Mouse (Mus musculus): ENCODE data around the gene Add2. TPM values are rescaled to one million over a fixed set of nuclear protein-coding genes. Genes with fewer than 3 reads are reported as not detected.
"Not testable (repeated sequence)": the region's sequence is repeated elsewhere in the genome, so short reads cannot be mapped to it uniquely, and the experiment has no call there.

Gene Add2
- polyA plus RNA-seq (2014; fragmentation: Nextera tagmentation; extraction: Ambion mirVana), result 19.1 and 22.1 TPM in 2 replicates

GRCm38 (mm10) chr6:86028601-86029322, at the start of gene Add2:
TSS of gene Add2 (plus strand) at chr6:86028681.
- Histone ChIP-seq H3K27me3 (ENCODE audit: control insufficient read depth, insufficient read depth, low read length) (no peaks in the 10 kb centered on the region; the same call in 1 of the 2 replicates), H3K4me1 (ENCODE audit: control insufficient read depth, insufficient read depth, low read length) (no peaks in the 10 kb centered on the region), H3K9me3 (replicated peaks; ENCODE audit: control insufficient read depth, low read length) (no peaks in the 10 kb centered on the region), H3K9ac (replicated peaks; ENCODE audit: low read length) (peak within 1 kb of the TSS; percentile 86), H3K4me3 (ENCODE audit: low read depth, low read length) (peak within 1 kb of the TSS; percentile 57), H3K4me2 (ENCODE audit: low read depth, low read length) (peak within 1 kb of the TSS; percentile 95), H3K36me3 (replicated peaks; ENCODE audit: control insufficient read depth, insufficient read depth, low read depth, low read length) (no peaks in the 10 kb centered on the region), H3K27ac (replicated peaks; ENCODE audit: low read depth, low read length) (no peak within 1 kb of the TSS)
- DNase-seq (ENCODE audit: low spot score), result peak; percentile 76
- under 1% methylated on average over 56 of the region's 56 CpGs for WGBS
- peak; percentile 86 for ATAC-seq (replicated peaks; ENCODE audit: insufficient number of reproducible peaks, low FRiP score, low TSS enrichment, low read depth)

GRCm38 (mm10) chr6:85978736-85979135, 49.7 kb upstream of the Add2 start:
- H3K27ac ChIP-seq (replicated peaks; ENCODE audit: low read depth, low read length); H3K9ac ChIP-seq (replicated peaks; ENCODE audit: low read length); H3K4me3 ChIP-seq (ENCODE audit: low read depth, low read length); H3K36me3 ChIP-seq (replicated peaks; ENCODE audit: control insufficient read depth, insufficient read depth, low read depth, low read length); H3K27me3 ChIP-seq (ENCODE audit: control insufficient read depth, insufficient read depth, low read length); H3K4me2 ChIP-seq (ENCODE audit: low read depth, low read length); ATAC-seq (replicated peaks; ENCODE audit: insufficient number of reproducible peaks, low FRiP score, low TSS enrichment, low read depth); H3K9me3 ChIP-seq (replicated peaks; ENCODE audit: control insufficient read depth, low read length); DNase-seq (ENCODE audit: low spot score); H3K4me1 ChIP-seq (ENCODE audit: control insufficient read depth, insufficient read depth, low read length): not testable (repeated sequence)
- 71% methylated on average over 4 of the region's 4 CpGs for WGBS

- 74% methylated on average over 8 of the region's 8 CpGs for WGBS
- no peak for DNase-seq (ENCODE audit: low spot score)
- H3K9ac ChIP-seq (replicated peaks; ENCODE audit: low read length), result no peak overlapping the region
- H3K4me2 ChIP-seq (ENCODE audit: low read depth, low read length), result no peak overlapping the region
- H3K36me3 ChIP-seq (replicated peaks; ENCODE audit: control insufficient read depth, insufficient read depth, low read depth, low read length), result no peaks in the 10 kb centered on the region
- no peak overlapping the region for H3K4me3 ChIP-seq (ENCODE audit: low read depth, low read length)
- H3K9me3 ChIP-seq (replicated peaks; ENCODE audit: control insufficient read depth, low read length), result no peaks in the 10 kb centered on the region
- H3K27me3 ChIP-seq (ENCODE audit: control insufficient read depth, insufficient read depth, low read length), result no peaks in the 10 kb centered on the region
- no peaks in the 10 kb centered on the region for H3K4me1 ChIP-seq (ENCODE audit: control insufficient read depth, insufficient read depth, low read length)
- no peak for ATAC-seq (replicated peaks; ENCODE audit: insufficient number of reproducible peaks, low FRiP score, low TSS enrichment, low read depth)
- no peak overlapping the region for H3K27ac ChIP-seq (replicated peaks; ENCODE audit: low read depth, low read length)
Measured at GRCm38 (mm10) chr6:85984351-85984750, 44.1 kb upstream of the Add2 start.

GRCm38 (mm10) chr6:85989570-85989969, 38.9 kb upstream of the Add2 start:
- H3K27me3 ChIP-seq (ENCODE audit: control insufficient read depth, insufficient read depth, low read length); H3K36me3 ChIP-seq (replicated peaks; ENCODE audit: control insufficient read depth, insufficient read depth, low read depth, low read length); DNase-seq (ENCODE audit: low spot score); H3K27ac ChIP-seq (replicated peaks; ENCODE audit: low read depth, low read length); H3K4me2 ChIP-seq (ENCODE audit: low read depth, low read length); H3K9ac ChIP-seq (replicated peaks; ENCODE audit: low read length); H3K4me3 ChIP-seq (ENCODE audit: low read depth, low read length); H3K4me1 ChIP-seq (ENCODE audit: control insufficient read depth, insufficient read depth, low read length); ATAC-seq (replicated peaks; ENCODE audit: insufficient number of reproducible peaks, low FRiP score, low TSS enrichment, low read depth); H3K9me3 ChIP-seq (replicated peaks; ENCODE audit: control insufficient read depth, low read length): not testable (repeated sequence)
- WGBS, result 80% methylated on average over 5 of the region's 5 CpGs

- H3K9me3 ChIP-seq (replicated peaks; ENCODE audit: control insufficient read depth, low read length); H3K36me3 ChIP-seq (replicated peaks; ENCODE audit: control insufficient read depth, insufficient read depth, low read depth, low read length); H3K27me3 ChIP-seq (ENCODE audit: control insufficient read depth, insufficient read depth, low read length); H3K9ac ChIP-seq (replicated peaks; ENCODE audit: low read length); H3K27ac ChIP-seq (replicated peaks; ENCODE audit: low read depth, low read length); H3K4me2 ChIP-seq (ENCODE audit: low read depth, low read length); ATAC-seq (replicated peaks; ENCODE audit: insufficient number of reproducible peaks, low FRiP score, low TSS enrichment, low read depth); DNase-seq (ENCODE audit: low spot score); H3K4me1 ChIP-seq (ENCODE audit: control insufficient read depth, insufficient read depth, low read length); H3K4me3 ChIP-seq (ENCODE audit: low read depth, low read length): not testable (repeated sequence)
- 96% methylated on average over 5 of the region's 5 CpGs for WGBS
Measured at GRCm38 (mm10) chr6:85990774-85991173, 37.7 kb upstream of the Add2 start.

- no peak overlapping the region for H3K27ac ChIP-seq (replicated peaks; ENCODE audit: low read depth, low read length)
- WGBS, result 76% methylated on average over 18 of the region's 18 CpGs
- DNase-seq (ENCODE audit: low spot score), result no peak
Measured at GRCm38 (mm10) chr6:86003405-86003925, 25.0 kb upstream of the Add2 start.

GRCm38 (mm10) chr6:86004271-86005148, 24.0 kb upstream of the Add2 start:
- H3K4me3 ChIP-seq (ENCODE audit: low read depth, low read length), result no peak overlapping the region
- ATAC-seq (replicated peaks; ENCODE audit: insufficient number of reproducible peaks, low FRiP score, low TSS enrichment, low read depth) (peak; percentile 79), DNase-seq (ENCODE audit: low spot score) (peak; percentile 92)
- H3K4me2 ChIP-seq (ENCODE audit: low read depth, low read length), result peak overlapping the region; percentile 11; the same call in 1 of the 2 replicates
- H3K4me1 ChIP-seq (ENCODE audit: control insufficient read depth, insufficient read depth, low read length), result no peaks in the 10 kb centered on the region
- no peaks in the 10 kb centered on the region for H3K36me3 ChIP-seq (replicated peaks; ENCODE audit: control insufficient read depth, insufficient read depth, low read depth, low read length)
- H3K9me3 ChIP-seq (replicated peaks; ENCODE audit: control insufficient read depth, low read length), result no peaks in the 10 kb centered on the region
- no peak overlapping the region for H3K27ac ChIP-seq (replicated peaks; ENCODE audit: low read depth, low read length)
- H3K27me3 ChIP-seq (ENCODE audit: control insufficient read depth, insufficient read depth, low read length), result no peaks in the 10 kb centered on the region
- H3K9ac ChIP-seq (replicated peaks; ENCODE audit: low read length), result no peak overlapping the region
- 11% methylated on average over 18 of the region's 18 CpGs for WGBS

More at GRCm38 (mm10) chr6:86003405-86003925, 25.0 kb upstream of the Add2 start:
- no peak overlapping the region for H3K9ac ChIP-seq (replicated peaks; ENCODE audit: low read length)
- ATAC-seq (replicated peaks; ENCODE audit: insufficient number of reproducible peaks, low FRiP score, low TSS enrichment, low read depth), result no peak
- H3K4me2 ChIP-seq (ENCODE audit: low read depth, low read length), result no peak overlapping the region
- no peaks in the 10 kb centered on the region for H3K36me3 ChIP-seq (replicated peaks; ENCODE audit: control insufficient read depth, insufficient read depth, low read depth, low read length)
- no peaks in the 10 kb centered on the region for H3K9me3 ChIP-seq (replicated peaks; ENCODE audit: control insufficient read depth, low read length)
- no peak overlapping the region for H3K4me3 ChIP-seq (ENCODE audit: low read depth, low read length)
- H3K27me3 ChIP-seq (ENCODE audit: control insufficient read depth, insufficient read depth, low read length), result no peaks in the 10 kb centered on the region
- no peaks in the 10 kb centered on the region for H3K4me1 ChIP-seq (ENCODE audit: control insufficient read depth, insufficient read depth, low read length)

All from embryonic facial prominence, embryonic 11.5 days (tissue).